Mouse (Mus musculus) cerebellum, postnatal 25 days (tissue): ENCODE measurements around the gene Psd.
A peak's percentile ranks its signal among the peaks of the same experiment; 100 is the strongest.

ENCODE experiments used
- DNase-seq, 2 experiments: peaks; one replicate each; pipeline ENCODE4 v3.0.0; 2021; ENCODE audit warnings: mixed read lengths in 2 of 2

Psd gene

DNA sequence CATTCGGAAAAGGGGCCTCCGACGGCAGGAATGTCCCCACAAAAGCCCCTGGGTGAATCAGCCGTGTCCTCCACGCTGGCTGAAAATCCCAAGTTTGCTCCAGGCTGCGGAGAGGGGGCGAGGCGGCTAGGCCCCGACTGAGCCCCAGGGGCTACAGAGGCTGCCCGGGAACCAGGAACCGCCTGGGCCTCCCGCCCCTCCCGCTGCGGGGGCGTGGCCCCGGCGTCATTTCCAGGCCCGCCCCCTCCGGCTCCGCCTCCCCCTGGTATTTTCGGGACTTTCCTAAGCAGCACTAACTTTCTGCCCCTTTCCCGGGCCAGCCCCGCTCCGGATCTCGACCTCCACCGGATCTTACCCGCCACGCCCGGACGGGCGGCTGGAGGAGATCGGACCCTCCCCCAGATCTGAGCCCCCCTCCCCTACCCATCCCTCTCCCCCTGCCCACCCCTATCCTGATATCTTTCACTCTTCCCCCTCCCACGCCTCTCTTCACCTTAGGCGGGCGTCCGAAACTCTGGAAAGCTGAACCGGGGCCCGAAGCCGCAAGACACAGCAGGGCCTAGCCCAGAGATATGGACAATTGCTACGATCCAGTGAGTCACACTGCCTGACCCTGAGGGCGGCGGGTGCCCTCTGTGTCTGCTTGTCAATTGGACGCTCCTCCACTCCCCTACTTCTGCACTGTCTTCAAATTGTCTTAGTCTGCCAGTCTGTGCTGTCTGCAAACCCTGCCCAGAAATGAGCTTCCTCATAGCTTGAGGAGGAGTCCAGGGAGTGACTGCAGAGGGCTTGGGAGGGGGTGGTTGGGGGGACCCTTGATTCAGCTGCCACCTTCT lies 21.3 kb downstream of the Psd start:
- DNase-seq: peak; percentile 35 to 67

DNA sequence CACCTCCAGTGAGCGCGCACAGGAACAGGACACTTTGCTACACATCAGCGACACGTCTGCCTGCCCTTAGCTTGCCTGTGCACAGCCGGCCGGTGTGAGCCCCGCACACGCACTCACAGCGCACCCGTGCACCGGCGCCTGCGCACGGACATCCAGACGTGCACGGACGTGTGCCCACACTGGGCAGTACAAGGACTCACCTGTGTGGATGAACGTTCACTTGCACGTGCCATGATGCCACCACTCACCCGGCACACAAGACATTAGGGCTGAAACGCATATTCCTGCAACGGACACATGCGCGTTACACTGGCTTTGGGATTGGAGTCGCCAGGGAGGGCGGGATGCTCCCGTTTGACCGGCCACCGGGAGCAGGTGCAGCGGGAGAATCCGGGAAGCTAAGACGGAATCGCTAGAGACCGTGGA lies 22.0 kb downstream of the Psd start:
- DNase-seq: peak in 1 of 2 experiments; percentile 26

DNA sequence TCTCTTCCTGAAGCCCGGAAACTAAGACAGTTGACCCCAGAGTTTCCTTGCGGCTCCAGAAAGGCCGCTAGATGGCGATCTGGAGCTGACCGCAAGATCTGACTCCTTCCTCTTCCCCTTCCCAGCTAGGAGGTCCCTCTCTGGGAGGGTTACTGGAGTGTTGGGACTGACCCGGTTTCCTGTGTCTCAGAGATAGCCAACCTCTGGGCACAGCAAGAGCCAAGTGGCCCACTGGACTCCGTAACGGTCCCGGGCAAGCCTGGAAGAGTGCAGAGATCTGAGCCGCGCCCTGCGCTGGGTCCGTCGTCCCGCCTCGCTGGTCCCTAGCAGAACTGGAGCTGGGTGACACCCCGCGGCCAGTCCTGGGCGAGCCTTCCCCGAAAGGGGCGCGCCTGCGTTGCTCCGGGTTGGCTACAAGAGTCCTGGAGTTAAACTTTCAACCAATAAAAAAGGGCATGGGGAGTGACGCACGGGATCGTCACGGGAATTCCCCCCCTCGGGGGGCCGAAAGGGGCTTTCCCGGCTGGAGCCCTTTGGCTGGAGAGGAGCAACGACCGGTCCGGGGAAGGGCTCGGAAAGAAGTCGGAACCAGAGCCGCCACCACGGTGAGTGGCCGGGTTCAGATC lies 22.6 kb downstream of the Psd start, which contains the start of gene Nfkb2:
TSS of gene Nfkb2 (plus strand) at position 105 of the 626 bp plus-strand sequence.
- peak; percentile 86 to 90 for DNase-seq

DNA sequence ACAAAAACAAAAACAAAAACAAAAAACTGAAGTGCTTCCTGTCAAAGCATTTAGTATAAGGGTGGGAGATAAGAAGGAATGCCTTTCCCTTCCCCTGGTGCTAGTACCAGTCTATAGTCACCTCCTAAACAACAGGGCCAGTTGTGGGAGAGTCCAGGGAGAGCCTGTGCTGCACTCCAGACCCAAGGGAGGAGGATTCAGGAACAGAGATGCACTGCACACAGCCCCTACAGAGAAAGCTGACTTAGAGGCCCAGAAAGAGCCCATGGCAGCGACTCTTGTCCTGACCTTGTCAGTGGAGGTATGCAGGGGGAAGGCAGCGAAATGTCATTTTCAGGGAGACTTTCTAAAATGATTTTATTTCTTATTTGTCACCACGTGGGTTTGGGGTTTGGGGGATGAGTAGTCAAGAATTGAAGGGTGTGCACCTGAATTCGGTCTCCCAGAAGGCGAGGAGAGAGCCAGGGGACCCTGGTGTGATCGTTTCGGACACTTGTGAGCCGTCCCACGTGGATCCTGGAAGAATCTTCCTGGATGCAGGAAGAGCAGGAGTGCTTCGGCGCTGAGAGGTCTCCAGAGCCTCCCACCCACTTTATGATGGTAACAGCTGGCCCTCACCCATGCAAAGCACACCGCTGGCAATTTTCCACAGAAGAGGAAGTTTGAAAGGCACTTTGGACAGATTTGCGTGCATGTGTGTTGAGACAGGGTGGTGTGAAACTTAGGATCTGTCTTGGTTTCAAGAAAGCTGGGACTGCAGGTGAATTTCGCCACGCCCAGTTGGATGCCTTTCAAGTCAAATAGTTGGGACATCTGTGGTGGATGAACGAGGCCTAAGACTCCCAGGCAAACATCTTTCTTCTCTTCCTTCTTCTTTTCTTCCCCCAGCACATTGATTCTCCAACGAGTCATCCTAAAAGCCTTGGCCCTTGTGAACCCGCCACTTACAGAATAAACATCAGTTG lies 23.4 kb downstream of the Psd start:
- peak in 1 of 2 experiments; percentile 22 for DNase-seq

GRCm38 (mm10) chr19:46302551-46302950 lies 24.4 kb downstream of the Psd start:
- DNase-seq: no peak

DNA sequence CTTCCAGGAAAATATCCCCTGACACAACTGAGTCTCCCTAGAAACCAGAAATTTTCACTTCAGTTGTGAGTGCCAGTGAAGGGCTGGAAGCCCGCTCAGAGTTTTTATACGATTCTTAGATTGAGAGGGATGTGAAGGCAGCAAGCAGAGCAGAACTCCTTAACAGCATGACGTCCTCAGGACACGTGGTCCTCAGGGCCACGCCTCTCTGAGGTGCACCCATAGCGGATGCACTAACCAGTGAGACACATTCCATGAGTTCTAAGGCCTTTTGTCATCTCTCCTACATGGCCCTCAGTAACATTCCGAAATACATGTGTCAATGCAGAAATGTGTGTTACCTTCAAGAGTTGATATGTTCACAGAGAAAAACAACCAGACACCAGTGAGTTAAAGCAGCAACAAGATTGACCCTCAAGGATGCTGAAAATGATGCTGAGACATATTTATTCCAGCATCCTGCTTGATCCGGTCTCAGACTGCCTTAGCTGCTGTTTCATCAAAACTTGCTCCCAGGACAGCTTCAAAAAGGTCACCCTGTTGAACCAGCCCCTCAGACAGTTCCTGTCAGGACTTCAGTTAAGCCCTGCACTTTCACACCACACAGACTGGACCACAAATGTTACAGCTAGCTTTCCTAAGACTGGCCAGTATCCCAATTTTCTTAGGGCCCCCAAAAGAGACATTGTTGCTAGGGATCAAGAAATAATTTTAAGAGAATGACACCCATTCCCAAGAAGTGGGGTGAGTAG lies 26.5 kb downstream of the Psd start:
- no peak for DNase-seq

- no peak for DNase-seq
These were observed 30.0 kb downstream of the Psd start for GRCm38 (mm10) chr19:46296938-46297337.

GRCm38 (mm10) chr19:46290535-46291105 lies 36.3 kb downstream of the Psd start:
- no peak for DNase-seq

- DNase-seq: no peak
These were observed 39.4 kb downstream of the Psd start for GRCm38 (mm10) chr19:46287566-46287965.

- no peak for DNase-seq
These were observed 40.0 kb downstream of the Psd start for GRCm38 (mm10) chr19:46286926-46287325.

DNA sequence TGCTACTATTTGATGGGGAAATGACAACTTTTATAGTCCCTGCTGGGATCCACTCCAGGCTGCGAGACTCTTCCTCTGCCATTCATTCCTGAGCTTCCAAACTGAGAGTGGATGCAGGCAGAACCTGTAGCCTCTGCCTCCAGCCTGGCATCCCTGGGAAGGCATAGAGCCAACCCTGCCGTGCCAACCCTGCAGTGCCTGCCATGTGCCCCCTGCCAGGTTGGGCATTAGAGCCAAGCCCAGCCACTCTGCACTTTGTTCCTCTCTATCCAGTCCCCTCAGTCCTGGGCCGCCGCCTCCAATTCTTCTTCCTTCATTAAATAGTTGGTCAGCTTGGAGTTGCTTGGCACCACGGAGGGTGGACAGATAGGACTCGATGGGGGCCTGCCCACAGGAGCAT lies 40.9 kb downstream of the Psd start:
- peak; percentile 95 for DNase-seq

- DNase-seq: peak in 1 of 2 experiments; percentile 20
These were observed 41.3 kb downstream of the Psd start for GRCm38 (mm10) chr19:46285631-46286030.

DNA sequence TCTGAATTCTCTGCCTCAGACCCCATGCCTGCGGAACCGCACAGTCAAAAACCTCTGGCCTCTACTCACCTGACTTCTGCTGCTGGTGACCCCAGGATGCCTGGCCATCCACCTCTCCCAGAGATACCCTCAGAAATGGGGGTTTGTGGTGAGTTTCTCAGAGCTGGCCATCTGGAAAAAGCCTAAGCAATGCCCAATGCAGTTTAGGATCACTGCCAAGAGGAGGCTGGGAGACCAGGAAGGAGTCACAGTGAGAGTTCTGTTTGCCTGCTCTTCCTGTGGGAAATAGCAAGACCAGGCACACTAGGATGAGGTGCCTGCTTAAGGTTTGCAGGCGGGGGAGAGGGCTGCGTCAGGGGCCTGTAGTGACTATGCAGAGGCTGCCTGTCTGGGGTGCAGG lies 42.3 kb downstream of the Psd start:
- DNase-seq: peak; percentile 60 to 62

DNA sequence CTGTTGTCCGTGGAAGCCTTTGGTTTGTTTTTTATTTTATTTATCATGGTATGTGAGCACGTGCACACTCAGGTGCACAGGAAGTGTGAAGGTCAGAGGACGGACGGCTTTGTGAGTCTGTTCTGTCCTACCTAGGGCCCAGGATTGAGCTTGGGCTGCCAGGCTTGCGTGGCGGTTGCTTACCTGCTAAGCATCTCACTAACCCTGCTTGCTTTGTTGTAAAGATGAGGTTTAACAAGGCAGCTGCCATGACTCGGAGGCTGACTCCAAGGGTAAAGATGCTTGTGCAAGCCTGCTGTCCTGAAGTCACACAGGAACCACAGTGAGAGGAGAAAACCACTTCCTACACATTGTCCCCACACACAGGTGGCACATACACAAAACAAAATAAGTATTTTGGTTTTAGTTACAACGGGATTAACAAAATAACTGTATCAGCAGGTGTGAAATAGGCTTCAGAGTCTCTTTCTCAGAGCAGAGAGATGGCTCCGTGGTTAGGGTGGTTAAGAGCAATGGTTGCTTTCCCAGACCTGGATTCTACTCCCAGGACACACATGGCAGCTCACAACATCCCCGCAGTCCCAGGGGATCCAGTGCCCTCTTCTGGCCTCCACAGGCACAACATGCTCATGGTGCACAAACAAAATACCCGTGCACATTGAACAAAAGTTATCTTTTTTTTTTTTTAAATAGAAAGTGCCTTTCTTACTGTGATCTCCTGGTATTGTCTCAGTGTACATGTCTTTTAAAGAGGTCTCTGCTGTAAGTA lies 44.7 kb downstream of the Psd start:
- no peak for DNase-seq

GRCm38 (mm10) chr19:46275307-46275706 lies 51.6 kb downstream of the Psd start:
- DNase-seq: peak in 1 of 2 experiments; percentile 37

- no peak for DNase-seq
These were observed 62.2 kb downstream of the Psd start for GRCm38 (mm10) chr19:46264762-46265161.
